Mouse (Mus musculus) layer of hippocampus, adult 2 months (tissue): ENCODE results near the gene Xxylt1. TPM values are rescaled to one million over a fixed set of nuclear protein-coding genes. Genes with fewer than 3 reads are reported as not detected.

ENCODE experiments used
- DNase-seq, 2 experiments: peaks; one replicate each; pipeline ENCODE4 v3.0.0; 2022; ENCODE audit warnings: low spot score in 2 of 2
- H3K27ac ChIP-seq: fragments of 200-600 bp; 2 replicates; pipeline ENCODE4 v1.8.1; 2022
- H3K4me3 ChIP-seq: fragments of 200-600 bp; 2 replicates; pipeline ENCODE4 v1.8.1; 2022; ENCODE audit warnings: mild to moderate bottlenecking
- CTCF ChIP-seq: fragments of 200-600 bp; conservative IDR thresholded peaks from 2 replicates; pipeline ENCODE4 v1.8.1; 2022; ENCODE audit warnings: antibody characterized with exemption, mild to moderate bottlenecking, moderate library complexity
- total RNA-seq, 2 experiments: library from RNA; stranded (reverse); gene quantifications; 2 replicates each; pipeline ENCODE4 v1.2.3; 2021

Xxylt1 gene
- total RNA-seq, 2 experiments from 2014 or later = 18.2 to 19.0 TPM

DNA sequence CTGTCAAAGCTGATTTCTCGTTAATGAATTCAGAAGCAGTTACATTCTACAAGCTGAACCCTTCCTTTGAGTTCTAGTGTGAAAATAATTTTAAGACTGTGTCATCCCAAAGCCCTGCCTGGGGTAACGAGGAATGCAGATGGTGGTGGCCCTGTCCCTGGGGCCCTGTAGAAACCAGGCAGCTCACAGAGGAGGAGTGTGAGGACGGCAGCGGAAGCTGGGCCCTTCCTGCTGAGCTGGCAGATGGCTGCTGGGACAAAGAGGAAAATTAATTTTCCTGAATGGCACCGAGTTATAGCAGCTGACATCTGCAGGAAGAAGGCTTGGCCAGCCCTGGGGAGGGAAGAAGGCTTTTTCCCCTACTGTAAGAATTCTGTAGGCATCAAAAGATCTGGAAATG is 88.7 kb downstream of the Xxylt1 start:
- Histone ChIP-seq H3K27ac (no peak overlapping the region), H3K4me3 (no peak overlapping the region)
- no peak for DNase-seq
- TF ChIP-seq CTCF = no peak

DNA sequence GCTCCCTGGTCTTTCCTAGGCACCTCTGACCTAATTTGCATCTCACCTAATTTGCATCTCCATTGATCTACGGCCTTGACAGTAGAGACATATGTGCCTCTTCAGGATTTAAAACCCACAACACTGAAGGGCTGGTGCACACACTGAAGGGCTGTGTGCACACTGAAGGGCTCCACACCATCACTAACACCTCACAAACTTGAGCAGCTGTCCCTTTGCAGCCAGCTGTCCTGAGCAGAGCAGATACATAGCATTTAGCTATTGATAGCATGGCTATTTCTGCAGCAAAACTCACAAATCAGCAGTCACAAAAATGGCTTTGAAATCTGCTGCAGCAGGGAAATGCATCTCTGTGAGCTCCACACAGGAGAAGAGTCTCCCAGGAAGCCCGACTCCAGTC is 90.6 kb downstream of the Xxylt1 start:
- H3K27ac ChIP-seq = no peak overlapping the region
- DNase-seq = no peak
- H3K4me3 ChIP-seq = no peak overlapping the region
- no peak for TF ChIP-seq CTCF

DNA sequence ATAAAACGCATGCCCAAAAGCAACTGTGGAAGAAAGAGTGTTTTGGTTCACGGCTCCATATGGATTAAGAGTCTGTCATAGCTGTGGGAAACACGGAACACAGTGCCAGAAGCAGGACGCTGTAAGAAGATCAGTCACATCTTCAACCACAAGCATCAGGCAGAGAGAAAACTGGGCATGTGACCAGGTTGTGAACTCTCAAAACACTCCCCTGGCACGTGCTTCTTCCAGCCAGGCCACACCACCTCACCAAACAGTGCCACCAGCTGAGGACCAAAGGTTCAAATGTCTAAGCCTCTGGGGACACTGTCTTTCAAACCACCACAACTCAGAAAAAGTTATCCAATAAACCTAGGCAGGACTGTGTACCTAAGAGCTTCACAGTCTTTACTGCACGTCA is 93.0 kb downstream of the Xxylt1 start:
- DNase-seq = no peak
- Histone ChIP-seq H3K27ac (no peak overlapping the region), H3K4me3 (no peak overlapping the region)
- TF ChIP-seq CTCF = no peak

DNA sequence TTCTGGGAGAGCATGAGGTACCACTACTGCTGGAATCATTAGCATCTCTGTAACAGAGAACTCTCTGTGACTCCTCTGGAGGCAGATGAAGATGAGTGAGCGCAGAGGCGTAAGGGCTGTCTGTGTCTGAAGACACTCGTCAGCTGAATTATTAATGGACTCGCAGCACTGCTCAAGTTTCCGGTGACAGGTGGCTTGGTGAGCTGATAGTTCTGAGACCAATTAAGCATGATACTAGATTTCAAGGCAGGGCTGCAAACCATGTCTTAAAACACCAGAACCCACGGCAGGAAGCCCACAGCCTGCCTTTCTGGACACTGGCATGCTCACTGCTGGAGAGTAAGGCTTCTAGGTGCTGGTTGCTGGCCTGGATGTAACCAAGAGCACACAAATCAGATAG is 93.5 kb downstream of the Xxylt1 start:
- no peak for TF ChIP-seq CTCF
- DNase-seq = no peak

DNA sequence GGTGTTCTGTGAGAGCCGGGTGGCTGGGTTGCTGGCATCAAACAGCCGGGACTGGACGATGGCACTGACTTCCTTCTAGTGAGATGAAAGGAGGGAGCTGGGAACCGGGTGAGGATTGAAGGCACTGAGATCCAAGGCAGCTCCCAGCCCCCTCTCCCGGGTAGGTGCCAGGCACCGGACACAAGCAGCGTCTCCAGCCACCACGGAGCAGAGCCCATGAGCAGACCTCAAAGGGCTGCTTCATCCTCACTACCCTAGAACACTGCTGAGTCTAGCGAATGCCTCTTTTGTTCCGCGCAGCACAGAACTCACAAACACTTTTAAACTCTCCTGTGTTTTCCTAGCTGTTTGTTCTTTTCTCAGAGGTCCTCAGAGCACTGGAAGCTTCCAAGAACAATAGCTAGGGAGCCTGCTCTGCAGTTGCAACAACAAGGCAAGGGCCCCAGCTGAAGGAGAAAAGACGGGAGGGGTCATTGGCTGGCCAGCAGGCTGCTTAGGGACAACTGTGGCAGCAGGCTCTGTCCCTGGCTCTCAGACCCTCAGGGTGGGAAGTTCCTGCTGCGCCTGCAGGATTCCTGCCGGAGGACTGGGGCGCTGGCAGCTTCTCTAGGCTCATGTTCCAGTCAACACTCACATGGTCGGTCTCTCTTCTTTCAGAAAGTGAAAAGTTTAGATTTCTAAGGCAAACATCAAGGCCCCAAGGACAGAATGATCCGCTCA is 96.2 kb downstream of the Xxylt1 start:
- peak; percentile 14; the same call in 1 of the 2 replicates for TF ChIP-seq CTCF
- no peak for DNase-seq
- Histone ChIP-seq H3K27ac (peak overlapping the region; percentile 82), H3K4me3 (no peak overlapping the region)

More for the DNA sequence above, 93.5 kb downstream of the Xxylt1 start:
- no peak overlapping the region for H3K4me3 ChIP-seq
- no peak overlapping the region for H3K27ac ChIP-seq

DNA sequence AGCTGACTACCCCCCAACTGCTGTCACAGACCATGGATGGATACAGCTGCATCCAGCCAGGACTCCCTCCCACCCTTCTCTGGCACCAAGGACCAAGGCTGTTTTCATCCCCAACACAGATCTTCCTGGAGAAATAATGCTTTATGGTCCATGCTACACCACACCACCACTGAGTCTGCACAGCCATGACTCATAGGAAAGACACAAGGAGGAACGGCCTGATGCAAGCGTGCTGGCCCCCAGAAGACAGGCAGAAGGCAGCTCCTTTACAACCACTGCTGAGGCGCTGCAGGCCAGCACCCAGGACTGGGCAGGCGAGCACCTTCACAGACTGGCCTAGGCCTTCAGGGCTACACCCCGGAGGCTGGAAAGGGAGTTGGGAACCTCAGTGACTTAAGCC is 97.1 kb downstream of the Xxylt1 start:
- peak overlapping the region; percentile 82 for H3K27ac ChIP-seq
- TF ChIP-seq CTCF = no peak
- no peak for DNase-seq
- H3K4me3 ChIP-seq = no peak overlapping the region

DNA sequence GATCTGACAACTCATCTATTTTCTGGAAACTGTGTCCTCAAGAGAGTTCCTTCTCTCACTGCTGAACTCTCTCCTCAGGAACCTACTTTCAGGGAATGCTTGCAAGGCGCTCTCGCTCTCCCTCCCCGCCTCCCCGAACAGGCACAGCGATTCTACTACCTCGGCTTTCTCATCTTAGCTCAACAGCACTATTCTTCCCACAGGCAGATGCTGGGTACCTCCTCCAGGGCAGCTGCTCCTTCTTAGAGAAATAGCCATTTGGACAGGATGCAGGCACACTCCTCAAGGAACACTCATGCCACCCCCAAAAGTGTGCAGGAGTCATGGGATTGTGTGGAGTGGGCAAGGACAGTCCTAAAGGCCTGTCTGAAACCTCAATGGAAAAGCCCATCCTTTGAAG is 97.5 kb downstream of the Xxylt1 start:
- Histone ChIP-seq H3K27ac (peak overlapping the region; percentile 82; the same call in 1 of the 2 replicates), H3K4me3 (no peak overlapping the region)
- DNase-seq = no peak
- TF ChIP-seq CTCF = no peak

DNA sequence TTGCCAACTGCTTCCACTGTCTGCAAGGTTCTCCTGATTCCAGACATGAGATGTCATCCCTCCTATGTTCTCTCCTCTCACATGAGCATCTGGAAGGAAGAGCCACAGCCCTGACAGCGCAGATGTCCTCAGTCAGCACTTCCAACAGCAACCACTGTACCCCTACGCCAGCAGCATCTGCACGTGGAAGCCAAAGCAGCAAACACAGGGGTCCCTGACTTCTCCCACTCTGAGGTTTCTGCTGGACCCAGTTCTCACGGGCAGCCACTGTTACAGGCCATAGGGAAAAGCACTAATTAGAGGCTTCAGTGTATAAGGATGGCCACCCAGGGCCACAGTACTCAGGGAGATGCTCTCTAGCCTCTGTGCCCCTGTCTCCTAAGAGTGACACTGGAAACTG is 98.0 kb downstream of the Xxylt1 start:
- DNase-seq = no peak
- no peak for TF ChIP-seq CTCF

DNA sequence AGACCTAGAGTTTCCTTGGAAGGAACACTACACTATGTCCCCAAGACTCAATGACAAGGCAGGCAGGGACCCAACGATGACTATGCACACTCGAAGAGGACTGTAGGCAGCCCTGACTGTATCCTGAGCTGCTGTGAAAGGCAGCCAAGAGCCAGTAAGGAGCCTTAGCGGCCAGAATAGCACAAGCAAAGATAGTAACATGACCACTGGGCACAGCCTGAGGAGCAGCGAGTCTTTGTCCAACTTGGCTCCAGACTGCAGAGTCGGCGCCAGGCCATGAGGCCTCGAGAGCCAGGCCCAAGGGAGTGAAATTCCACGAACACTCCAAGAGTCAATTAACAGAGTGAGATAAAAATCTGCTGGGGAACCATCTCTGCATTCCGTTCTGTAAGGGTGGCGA is 99.9 kb downstream of the Xxylt1 start:
- no peak for DNase-seq
- H3K4me3 ChIP-seq = no peak overlapping the region
- H3K27ac ChIP-seq = no peak overlapping the region
- TF ChIP-seq CTCF = no peak

More for the DNA sequence above, 98.0 kb downstream of the Xxylt1 start:
- H3K4me3 ChIP-seq = no peak overlapping the region
- peak overlapping the region; percentile 82; the same call in 1 of the 2 replicates for H3K27ac ChIP-seq

DNA sequence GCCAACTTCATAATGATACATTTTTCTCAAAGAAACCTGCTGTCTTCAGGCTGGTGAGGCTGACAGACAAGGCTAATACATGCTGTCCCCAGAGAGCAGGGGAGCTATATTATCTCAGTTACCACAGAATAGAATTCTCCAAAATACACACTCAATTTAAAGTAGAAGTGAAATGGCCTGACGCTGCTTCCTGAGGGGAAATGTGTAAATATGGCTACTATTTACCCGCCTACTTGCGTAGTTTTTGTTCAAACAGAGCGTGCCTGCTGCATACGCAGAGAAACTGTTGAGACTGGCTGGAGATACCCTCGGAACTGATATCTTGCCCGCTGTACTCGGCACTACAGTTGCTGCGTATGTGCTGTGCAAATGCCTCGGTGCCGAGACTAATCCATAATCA is 101.3 kb downstream of the Xxylt1 start:
- H3K27ac ChIP-seq = no peak overlapping the region
- TF ChIP-seq CTCF = no peak
- no peak overlapping the region for H3K4me3 ChIP-seq
- no peak for DNase-seq

DNA sequence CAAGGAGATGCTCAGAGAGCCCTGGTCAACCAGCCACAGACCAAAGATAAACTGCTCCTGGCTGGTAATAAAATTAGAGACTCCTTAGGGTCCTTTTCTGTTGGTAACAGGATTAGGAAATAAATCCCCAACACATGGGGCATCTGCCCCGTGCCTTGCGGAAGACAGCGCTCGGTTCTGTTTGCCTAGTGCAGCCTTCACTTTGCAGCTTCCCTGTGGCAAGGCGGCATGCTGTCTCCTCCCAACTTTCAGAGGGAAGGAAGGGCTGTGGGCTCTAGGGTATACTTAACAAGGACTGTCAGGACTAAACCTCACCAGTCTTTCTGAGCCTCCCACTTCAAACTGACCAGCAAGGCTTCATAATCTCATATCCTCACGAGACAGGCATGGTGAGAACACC is 103.5 kb downstream of the Xxylt1 start:
- Histone ChIP-seq H3K27ac (no peak overlapping the region), H3K4me3 (no peak overlapping the region)
- no peak for TF ChIP-seq CTCF
- no peak for DNase-seq

DNA sequence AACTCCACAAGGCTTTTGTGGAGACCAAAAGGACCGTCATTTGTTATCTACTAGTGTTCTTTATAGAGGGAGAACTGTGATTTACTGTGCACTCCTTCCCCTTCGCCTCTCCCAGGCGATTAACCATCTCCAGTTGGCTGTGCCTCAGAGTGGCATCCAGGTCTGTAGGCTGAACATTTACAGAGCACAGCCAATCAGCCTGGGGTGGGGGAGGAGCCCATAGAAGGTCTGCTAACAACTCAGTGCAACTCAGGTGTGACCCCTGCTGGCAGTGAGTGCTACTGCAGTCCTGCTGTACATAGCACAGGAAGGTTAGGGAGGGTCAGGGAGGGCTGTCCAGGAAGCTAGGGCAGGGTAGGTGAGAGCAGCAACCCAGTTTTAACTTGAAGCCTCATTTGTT is 104.0 kb downstream of the Xxylt1 start:
- Histone ChIP-seq H3K27ac (0 out of 2 replicates have a peak overlapping the region, but pooled peaks have one; percentile 19), H3K4me3 (no peak overlapping the region)
- TF ChIP-seq CTCF = peak; percentile 99
- peak; percentile 91 to 93 for DNase-seq

DNA sequence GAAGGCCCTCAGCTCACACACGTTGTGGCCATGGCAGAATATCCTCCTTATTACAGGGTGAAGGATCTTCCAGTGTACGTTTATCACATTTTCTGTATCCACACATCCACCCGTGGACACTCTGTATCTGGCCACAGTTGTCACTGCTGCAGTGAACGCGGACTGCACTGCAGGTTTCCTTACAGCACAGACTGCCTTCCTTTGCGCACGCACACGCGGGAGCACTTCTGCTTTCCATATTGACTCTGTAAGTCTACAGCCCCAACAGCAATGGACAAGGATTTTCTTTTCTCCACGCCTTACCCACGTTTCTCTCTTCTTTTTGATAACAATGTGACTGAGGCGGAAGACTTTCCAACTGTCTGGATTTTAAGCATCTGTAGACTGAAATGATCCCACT is 106.7 kb downstream of the Xxylt1 start:
- DNase-seq = no peak
- Histone ChIP-seq H3K27ac (no peak overlapping the region), H3K4me3 (no peak overlapping the region)
- no peak for TF ChIP-seq CTCF

DNA sequence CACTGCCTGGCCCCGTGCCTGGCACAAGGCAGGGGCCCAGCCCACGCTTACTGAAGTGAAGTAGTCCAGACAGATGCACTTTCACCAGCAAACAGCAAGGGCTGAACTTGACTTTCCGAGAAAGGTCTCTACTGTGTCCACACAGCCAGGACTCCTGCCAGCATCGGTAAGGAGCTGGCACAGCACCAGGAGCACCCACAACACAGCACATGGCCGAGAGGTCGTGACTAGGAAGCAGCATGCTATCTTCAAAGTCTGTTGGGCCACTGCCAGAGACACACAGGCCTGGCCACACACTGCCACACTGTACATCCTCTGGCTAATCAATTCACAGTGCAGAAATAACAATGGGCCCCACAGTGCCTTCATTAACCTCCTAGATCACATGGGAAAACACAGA is 107.8 kb downstream of the Xxylt1 start:
- Histone ChIP-seq H3K27ac (no peak overlapping the region), H3K4me3 (no peak overlapping the region)
- DNase-seq = no peak
- TF ChIP-seq CTCF = no peak
